Mouse (Mus musculus) telencephalon, adult 2 months (tissue): ENCODE measurements around the gene 4930432K21Rik.

Source experiments
- DNase-seq: peaks from one replicate; pipeline ENCODE4 v3.0.0-alpha.2; 2011; ENCODE audit warnings: low read depth, low spot score

4930432K21Rik gene

DNA sequence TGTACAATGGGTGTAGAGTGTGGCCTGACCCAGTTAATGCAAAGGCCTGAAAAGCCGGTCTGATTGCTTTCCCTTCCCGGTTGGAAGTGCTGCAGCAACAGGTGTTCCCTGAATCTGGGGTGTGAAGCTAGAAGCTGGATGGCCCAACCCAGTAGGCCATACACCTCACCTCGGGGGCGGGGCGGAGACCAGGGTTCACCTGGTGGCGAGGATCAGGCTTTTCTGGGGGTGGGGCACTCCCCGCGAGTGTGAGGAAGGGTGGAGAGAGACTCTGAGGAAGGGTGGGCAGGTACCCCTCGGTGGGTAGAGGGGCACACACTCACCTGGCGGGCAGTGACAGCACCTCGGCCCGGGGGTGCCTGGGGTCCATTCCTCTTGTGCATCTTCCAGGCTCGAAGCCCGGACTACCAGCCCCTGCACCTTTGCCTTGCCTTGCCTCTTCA lies 480 bp upstream of the 4930432K21Rik start:
- DNase-seq, result no peak

DNA sequence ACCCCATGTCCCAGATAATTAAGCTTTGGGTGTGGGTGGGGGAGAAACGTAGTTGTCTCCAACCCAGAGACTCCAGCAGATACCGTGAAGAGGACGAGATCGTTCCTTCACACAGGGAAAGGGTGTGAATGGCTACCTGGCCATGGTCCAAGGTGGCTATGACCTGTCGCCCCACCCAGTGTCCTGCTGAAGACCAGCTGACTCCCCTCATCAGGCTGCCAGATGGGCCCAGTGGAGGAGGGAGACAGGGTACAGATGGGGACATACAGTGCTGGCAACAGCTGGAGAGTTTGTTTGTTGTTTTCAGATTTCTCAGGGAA lies 666 bp downstream of the 4930432K21Rik start:
- DNase-seq, result no peak

DNA sequence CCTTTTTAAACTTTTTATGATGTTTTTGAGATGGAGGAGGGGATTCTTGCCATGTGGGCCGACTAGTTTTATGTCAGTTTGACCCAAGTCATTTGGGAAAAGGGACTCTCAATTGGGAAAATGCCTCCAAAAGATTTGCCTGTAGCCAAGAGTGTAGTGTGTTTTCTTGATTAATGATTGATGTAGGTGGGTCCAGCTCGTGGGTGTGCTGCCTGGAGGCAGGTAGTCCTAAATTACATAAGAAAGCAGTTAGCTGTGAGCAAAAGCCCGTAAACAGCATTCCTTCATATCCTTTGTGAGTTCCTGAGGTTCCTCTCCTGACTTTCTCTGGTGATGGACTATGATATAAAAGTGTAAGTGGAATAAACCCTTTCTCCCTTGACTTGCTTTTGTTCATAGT lies 1.4 kb downstream of the 4930432K21Rik start:
- no peak for DNase-seq

DNA sequence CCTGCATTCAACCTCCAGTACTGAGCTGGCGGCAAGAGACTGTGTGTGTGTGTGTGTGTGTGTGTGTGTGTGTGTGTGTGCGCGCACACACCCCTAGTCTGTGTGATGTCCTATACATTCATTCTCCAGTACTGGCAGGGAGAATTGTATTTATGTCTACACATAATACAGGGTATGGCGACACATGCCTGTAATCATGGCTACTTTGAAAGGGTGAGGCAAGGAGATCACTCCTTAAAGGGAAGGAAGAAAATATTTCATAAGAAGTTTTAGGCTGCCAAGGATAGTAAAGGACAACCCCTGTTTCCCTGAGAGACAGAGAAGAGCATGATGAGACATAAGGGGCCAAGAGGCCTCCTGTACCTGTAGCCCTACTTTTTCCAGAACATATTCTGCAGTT lies 9.8 kb downstream of the 4930432K21Rik start:
- no peak for DNase-seq

DNA sequence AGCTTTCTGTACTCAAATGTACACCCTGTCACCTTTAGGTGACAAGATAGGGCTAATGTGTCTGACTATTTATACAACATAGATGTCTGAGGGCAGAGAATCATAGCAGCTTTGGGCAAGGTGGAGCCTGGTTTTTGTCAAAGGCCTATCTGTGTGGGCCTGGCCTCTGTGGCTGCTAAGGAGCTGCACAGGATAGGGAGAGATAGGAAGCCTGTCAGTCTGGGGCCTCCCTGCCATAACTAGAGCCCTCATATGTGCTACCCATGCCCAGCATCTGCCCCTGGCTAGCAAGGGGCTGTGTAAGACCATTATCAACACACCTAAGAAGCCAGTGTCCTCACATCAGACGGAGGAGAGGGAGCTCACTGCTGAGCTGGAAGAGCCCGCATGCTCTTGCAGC lies 19.9 kb downstream of the 4930432K21Rik start:
- no peak for DNase-seq

DNA sequence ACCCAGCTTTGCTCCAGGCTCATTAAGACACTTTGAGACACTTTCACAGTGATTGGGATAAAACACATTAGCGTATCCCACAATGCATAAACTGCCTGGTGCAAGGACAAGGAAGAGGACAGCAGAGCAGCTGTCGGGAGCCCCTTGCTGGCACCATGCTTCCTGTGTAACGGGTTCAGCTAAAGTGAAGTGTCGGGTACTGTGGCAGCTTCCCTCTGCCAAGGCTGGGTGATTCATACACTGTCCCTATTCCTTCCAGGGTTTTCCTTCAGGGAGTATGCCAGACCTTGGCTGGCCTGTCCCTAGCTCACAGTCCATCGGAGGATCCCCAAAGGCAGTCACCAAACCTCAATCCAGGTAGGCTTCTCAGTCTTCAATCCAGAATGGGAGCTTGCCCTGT lies 22.3 kb downstream of the 4930432K21Rik start:
- DNase-seq, result no peak

DNA sequence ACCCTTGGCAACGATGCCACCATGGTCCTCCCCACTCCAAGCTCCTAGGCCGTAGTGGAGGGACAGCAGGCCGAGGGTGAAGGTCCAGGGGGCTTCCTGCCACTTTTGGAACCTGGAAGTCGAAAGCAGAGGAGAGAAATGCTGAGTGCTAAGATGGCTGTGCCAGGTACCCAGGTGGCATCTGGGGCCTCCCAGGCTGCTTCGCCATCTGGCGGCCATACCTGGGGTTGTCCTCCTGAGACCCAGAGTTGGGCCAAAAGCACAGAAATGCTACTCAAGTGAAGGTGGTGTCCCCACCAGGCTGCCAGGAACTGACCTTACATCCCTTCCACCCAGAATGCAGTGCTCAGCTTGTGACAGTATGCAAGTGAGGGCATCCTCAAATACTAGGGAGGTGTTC lies 26.0 kb downstream of the 4930432K21Rik start:
- no peak for DNase-seq

DNA sequence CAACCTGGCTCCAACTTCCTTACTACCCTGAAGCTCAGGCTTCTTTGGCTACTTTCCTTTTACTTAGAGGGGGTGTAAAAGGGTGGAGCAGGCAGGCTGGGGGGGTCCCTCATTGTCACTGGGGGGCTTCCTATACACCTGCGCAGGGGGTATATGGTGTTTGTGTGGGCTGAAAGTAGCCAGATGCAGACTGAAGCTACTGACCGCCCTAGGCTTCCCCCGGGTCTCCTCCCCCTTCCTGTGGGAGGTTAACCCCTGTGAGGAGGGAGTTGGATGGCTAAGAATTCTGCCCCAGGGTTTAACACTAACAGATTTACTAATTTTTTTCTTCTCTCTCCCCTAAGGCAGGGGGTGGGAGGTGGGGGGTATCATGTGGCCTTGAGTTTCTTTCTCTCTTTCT lies 28.7 kb downstream of the 4930432K21Rik start:
- no peak for DNase-seq

DNA sequence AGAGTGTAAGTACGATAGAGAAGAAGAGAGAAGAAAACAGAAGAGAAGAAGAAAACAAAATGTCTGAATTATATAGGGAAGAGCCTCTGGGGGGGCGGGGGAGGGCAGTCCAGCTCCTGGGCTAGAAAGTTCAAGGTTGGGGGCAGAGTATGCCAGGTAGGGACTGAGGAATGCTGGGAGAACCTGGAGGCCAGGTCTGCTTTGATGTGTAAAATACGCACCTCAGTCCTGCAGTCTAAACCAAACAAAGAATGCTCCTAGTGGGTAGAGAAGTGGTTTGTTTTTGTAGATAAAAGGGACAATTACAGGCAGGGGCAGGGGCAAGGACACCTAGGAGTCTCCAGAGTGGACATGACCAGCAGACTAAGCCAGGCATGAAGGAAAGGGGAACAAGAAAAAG lies 29.6 kb downstream of the 4930432K21Rik start:
- no peak for DNase-seq

DNA sequence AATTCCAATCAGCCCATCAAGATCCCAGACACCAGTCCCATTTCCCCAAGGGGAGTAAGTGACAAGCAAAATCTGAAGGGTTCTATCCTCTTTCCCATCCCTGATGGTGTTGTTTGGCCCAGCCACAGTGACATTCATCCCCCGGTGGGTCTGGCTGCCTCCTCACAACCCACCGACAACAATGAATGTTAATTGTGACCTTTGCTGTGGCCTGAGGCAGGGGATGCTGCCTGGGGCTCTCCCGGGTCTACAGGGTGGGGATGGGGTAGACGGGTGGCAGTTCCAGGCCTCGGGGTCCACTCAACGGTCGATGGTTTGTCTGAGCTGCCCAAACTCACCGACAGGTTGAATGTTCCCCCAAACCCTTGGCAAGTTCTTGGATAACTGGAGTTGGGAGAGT lies 30.8 kb downstream of the 4930432K21Rik start:
- no peak for DNase-seq

DNA sequence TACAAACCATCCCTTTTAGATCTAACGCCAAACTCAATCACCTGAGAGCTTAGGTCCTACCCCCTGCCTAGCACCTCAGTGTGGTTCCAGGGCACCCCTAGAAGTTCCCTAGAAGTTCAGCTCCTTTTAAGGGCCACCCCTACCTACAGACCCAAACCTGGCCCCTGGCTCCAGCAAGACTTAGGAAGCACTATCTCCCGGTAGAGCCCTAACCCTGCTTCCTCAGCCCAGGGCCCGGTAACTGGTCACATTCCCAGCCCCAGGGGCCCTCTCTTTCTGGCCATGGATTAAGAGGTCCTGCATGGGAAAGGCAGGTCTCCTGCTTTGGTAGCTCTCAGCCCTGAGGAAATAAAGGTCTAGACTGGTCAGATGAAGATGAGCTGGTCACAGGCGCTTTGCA lies 32.1 kb downstream of the 4930432K21Rik start:
- DNase-seq, result no peak

DNA sequence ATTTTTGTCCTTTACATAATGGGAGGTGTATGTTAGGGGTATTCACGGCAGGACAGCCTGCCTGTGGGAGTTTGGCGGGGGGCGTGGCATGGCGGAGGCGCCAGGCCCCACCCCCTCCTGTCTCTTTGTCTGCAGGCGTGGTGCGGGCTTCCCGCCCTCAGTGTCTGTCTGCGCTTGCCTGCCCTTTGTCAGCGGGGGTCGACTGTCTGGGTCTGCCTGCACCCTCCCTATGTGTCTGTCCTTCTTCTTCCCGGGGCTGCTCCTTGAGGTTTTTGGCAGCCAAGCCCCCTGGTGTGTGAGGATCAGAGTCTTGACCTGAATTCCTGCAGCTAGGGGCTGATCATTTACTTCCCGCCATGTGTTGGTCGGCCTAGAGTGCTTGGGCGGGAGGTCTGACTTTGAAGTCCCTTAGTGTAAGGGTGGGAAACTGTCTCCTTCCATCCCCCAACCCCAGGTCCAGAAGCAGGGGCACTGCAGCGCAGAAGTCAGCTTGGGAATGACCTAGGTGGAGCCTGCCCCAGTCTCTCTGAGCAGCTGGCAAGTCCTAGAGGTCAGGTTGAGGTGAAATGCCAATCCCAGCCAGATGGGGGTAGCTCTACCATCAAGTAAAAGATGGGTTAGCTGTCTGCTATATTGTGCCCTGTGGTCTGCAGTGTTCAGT lies 32.8 kb downstream of the 4930432K21Rik start:
- no peak for DNase-seq

DNA sequence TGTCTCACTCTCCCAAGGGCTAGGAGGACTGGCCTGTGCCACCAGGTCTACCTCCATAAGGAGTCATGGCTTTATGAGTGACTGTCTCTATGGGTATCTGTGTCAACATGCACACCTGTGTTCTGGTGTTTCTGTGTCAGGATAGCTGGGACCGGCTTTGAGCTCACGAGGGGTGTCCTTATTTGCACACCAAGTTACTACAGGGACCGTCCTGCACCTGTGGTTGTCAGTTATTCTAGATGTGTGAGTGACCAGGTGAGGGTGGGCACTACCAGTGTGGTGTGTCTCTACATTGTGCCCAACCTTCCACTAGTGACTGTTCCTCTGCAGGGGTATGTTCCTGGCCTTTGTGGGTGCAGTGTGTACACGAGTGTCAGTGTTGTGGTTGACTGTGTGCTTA lies 35.0 kb downstream of the 4930432K21Rik start:
- no peak for DNase-seq

DNA sequence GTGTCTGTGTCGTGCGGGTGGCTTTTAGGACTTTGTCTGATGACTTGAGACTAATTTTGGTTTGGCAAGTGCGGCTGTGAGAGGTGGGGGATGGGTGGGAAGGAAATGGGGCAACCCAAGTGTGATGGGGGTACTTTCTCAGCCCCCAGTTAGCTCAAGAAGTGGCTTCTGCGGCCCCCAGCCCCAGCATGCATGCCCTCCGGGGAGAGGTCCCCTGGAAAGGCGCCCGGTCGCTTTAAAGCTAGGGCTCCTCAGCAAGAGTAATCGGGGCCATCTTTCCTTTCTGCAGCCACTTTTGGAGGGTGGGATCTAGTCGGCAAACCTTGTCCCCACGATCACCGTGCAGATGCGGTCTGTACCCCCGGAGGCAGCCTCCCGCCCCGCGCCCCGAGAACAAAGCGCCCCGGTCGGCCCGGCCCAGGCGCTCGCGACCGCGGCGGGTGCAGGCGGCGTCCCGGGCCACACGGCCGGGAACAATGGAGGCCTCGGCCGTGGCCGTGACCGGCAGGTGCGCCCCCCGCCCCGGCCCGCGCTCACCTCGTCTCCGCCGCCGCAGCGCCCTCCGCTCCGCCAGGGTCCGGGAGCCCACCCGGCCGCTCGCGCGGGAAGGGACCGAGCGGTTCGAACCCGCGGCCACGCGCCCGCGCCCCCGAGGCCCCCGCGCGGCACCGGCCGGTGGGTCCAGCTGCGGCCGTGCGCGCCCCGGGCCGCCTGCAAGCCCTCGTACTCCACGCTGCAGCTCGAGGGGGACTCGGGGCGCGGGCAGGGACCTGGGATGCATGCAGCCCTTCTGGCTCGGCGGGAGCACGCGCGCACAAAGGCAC lies 35.6 kb downstream of the 4930432K21Rik start:
- DNase-seq, result no peak

DNA sequence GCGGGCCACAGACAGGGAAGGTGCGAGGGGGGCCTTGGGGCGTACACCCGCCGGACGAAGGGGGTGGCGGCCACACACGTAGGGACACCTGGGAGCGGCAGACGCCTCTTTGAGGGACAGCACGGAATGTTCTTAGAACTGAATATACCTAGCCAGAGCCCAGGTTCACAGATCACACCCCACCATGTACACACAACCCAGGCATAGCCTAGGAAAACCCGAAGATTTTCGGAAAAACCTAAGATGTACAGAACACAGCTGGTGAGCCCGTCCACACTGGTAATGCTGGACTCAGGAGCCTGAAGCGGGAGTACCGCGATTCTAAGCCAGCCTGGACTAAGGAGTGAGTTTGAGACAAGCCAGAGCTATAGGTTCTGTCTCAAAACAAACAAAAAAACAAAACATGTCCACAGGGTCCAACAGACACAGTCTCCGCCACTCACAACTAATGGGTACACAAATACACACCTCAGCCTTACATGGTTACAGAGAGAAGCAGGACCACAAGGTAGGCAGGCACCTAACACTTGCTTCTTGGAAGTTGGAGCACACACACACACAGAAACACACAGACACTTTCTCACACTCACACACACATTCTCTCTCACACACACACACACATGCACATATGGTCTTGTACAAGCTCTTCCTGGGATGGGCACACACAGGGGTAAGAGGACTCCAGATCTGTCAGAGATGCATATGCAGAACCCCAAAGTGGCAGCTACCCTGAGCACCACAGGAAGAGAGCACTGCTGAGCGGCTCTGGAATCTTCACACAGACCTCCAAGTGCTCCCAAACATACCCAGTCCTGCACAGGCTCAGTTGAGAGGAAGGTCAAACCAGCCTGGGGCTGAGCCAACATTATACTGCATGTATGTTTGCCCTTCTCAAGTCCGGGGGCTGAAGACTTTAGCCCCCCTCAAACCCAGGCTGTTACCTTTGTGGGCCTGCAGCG lies 36.5 kb downstream of the 4930432K21Rik start:
- no peak for DNase-seq

DNA sequence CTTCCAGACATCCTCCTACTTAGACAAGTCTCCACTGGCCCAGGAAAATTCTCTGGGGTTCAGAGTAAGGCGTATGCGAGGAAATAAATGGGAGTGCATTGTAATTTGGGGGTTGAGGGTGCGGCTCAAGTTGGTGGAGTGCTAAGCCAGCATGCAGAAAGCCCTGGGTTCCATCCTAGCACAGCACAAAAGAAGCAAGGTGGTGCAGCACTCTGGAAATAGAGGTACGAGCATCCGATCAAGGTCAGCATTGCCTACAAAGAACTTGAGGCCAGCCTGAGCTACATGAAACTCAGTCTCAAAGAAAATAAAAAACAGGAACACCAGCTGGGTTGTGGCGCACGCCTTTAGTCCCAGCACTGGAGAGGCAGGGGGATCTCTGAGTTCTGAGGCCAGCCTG lies 37.3 kb downstream of the 4930432K21Rik start, which contains the start of gene Nanos3:
Gene Nanos3 (minus strand): TSS at position 101 of the 400 bp plus-strand sequence.
- no peak for DNase-seq

DNA sequence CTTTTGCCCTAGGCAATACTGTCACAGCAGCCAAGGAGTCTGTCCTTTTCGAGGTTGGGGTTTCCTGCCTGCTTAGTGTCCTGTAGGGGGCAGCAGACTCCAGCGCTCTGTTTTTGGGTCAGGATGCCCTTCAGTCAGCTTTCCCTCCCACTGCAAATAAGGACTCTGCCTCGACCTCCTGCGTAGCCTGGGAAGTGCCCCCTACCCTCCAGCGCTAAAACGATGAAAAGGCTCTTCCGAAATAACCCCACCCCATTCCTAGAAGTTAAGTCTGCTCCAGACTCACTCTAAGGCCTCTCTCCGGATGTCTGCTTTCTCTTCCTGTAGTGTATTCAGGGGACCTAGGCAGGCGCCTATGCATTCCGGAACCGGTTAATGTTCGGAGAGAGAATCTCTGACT lies 38.7 kb downstream of the 4930432K21Rik start:
- DNase-seq, result no peak

DNA sequence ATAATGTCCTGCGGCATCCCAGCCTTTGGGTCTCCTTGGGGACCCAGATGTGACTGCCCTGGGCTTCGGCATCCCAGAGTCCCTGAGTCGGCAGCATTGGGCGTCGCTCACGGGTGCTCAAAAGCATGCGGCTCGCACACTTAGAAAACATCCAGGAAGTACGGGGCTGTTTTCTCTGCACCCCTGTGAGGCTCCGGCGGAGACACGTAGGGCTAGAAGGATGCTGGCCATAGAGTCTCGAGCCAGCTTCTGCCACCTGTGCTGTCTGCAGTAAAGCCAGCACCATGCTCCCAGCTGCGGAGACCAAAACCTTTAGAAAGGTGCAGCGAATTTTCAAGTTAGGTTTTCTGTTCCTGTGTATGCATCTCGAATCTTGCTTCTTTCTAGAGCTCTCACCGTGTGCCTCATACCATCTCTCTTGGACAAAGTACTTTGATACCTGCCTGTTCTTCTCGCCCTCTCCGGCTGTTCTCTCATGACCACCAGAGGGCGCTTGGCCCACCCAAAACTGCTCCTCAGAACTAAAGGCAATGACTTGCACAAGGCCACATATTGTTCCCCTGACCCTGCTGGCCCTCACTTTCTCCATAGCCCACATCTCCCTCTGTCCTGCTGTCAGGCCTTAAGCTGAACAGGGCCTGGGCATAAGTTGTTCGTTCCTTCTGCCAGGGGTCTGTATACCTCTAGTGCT lies 39.4 kb downstream of the 4930432K21Rik start:
- no peak for DNase-seq

DNA sequence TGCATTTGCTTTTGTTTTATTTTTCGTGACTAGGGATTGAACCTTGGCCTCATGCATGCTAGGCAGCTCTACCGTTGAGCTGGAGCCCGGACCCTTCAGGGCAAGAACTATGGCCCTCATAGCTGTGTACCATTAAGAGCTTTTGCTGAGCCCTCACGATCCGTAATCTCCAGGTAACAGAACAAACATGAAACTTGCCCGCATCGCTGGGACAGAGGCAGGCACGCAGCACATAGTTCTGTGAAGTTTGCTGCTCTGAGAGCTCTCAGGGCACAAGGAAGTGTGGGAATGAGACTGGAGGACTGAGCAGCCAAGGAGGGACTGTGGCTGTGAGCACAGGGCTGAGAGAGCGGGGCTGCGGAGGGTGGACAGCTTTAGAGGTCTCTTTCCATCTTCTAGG lies 40.8 kb downstream of the 4930432K21Rik start:
- no peak for DNase-seq

DNA sequence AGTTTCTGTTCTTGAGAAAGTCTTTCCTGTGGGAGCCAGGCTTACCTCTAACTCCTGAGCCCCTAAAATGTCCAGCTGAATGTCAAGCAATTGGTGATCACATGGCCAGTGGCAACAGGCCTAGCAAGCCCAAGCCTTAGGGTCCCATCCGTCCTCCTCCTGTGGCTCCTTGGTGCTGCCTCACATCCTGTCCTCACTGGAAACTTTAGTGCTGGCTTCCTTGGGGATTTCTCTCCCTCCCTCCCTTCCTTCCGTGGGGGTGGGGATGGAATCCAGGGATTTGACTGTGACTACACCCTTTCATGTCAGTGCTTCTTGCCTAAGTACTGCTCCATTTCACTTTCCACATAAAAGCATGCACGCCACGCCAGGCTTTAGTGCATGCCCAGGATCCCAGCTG lies 41.8 kb downstream of the 4930432K21Rik start:
- no peak for DNase-seq

DNA sequence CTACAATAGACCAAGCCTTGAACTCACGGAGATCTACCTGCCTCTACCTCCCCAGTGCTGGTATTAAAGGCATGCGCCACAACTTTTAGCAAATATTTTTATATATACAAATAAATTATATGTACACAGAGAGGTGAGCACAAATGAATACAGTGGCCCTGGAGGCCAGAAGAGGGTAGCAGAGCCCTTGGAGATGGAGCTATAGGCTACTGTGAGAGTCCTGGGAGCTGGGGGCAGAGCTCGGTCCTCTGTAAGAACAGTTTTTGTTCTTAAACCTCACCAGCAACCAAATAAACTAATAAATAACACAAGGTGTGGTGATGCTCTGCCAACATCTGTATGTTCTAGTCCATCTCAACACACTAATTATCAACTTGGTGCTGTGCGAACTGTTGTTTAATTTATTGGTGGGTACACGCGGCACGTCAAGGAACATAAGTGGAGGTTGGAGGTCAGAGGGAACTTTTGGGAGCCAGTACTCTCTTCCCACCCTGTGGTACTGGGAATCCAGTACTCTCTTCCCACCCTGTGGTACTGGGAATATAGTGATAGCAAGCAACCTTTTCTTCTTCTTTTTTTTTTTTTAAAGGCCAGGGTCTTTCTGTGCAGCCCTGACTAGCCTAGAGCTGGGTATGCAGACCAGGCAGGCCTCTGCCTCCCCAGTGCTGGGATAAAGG lies 42.5 kb downstream of the 4930432K21Rik start:
- no peak for DNase-seq
